Mouse (Mus musculus) kidney, adult 2 months (tissue): Measurements from ENCODE around the gene Nek2. TPM values are rescaled to one million over a fixed set of nuclear protein-coding genes. Genes with fewer than 3 reads are reported as not detected.
A peak's percentile ranks its signal among the peaks of the same experiment; 100 is the strongest.

ENCODE experiments used
- DNase-seq: peaks from one replicate; pipeline ENCODE4 v3.0.0; 2021
- H3K27ac ChIP-seq: fragments of 200-500 bp; 2 replicates; pipeline ENCODE4 v1.5.1; 2012; ENCODE audit warnings: low read depth, low read length, control low read depth, inconsistent platforms; ENCODE audit not compliant: insufficient read depth
- H3K27me3 ChIP-seq: fragments of 200-500 bp; replicated peaks from 2 replicates; pipeline ENCODE4 v1.6.1; 2012; ENCODE audit warnings: mild to moderate bottlenecking, moderate library complexity, low read length, inconsistent platforms; ENCODE audit not compliant: control insufficient read depth, insufficient read depth
- H3K36me3 ChIP-seq: fragments of 200-500 bp; 2 replicates; pipeline ENCODE4 v1.6.1; 2012; ENCODE audit warnings: mild to moderate bottlenecking, moderate library complexity, low read length, inconsistent platforms; ENCODE audit not compliant: control insufficient read depth, insufficient read depth
- H3K4me1 ChIP-seq: fragments of 200-500 bp; 2 replicates; pipeline ENCODE4 v1.6.1; 2011; ENCODE audit warnings: low read length; ENCODE audit not compliant: control insufficient read depth, insufficient read depth
- H3K4me3 ChIP-seq: fragments of 200-500 bp; 2 replicates; pipeline ENCODE4 v1.5.1; 2011; ENCODE audit warnings: mild to moderate bottlenecking, low read depth, low read length, control low read depth; ENCODE audit not compliant: insufficient read depth
- CTCF ChIP-seq: fragments of 200-500 bp; conservative IDR thresholded peaks from 2 replicates; pipeline ENCODE4 v1.5.1; 2011; ENCODE audit warnings: low read depth, mild to moderate bottlenecking, control low read depth, low read length, moderate library complexity, mixed read lengths; ENCODE audit not compliant: insufficient read depth, insufficient read length
- POLR2A ChIP-seq: fragments of 200-500 bp; IDR thresholded peaks from one replicate; pipeline ENCODE4 v1.6.1; 2011; ENCODE audit warnings: low read depth, low read length, control low read depth
- WGBS: fragments of 180-500 bp; shearing (Covaris S2); methylation state at CpG from one replicate; pipeline ENCODE4 v1.1.7; 2018; 5-methylcytosine and 5-hydroxymethylcytosine counted together
- polyA plus RNA-seq: library from polyadenylated mRNA; depleted of rRNA; stranded (reverse); fragments of >200 nt; gene quantifications from 2 replicates; pipeline ENCODE4 v1.2.3, GENCODE M21; 2012; rRNA removed

The Nek2 gene
- polyA plus RNA-seq, 1 experiment = 0.47 TPM

- TF ChIP-seq CTCF = no peak
- TF ChIP-seq POLR2A = no peak
- H3K4me1 ChIP-seq = no peaks in the 10 kb centered on the region
- H3K27ac ChIP-seq = no peak overlapping the region
- H3K4me3 ChIP-seq = no peak overlapping the region
- H3K36me3 ChIP-seq = no peaks in the 10 kb centered on the region
- 61% methylated on average over 4 of the region's 4 CpGs for WGBS
- no peak for DNase-seq
- no peaks in the 10 kb centered on the region for H3K27me3 ChIP-seq
Observed at GRCm38 (mm10) chr1:191878518-191878921, 57.3 kb downstream of the Nek2 start.

GRCm38 (mm10) chr1:191880247-191880646 lies 59.0 kb downstream of the Nek2 start:
- H3K36me3 ChIP-seq = no peaks in the 10 kb centered on the region
- DNase-seq = no peak
- H3K4me3 ChIP-seq = no peak overlapping the region
- no peak overlapping the region for H3K27ac ChIP-seq
- 71% methylated on average over 3 of the region's 3 CpGs for WGBS
- TF ChIP-seq CTCF = no peak
- no peak for TF ChIP-seq POLR2A
- H3K4me1 ChIP-seq = no peaks in the 10 kb centered on the region
- no peaks in the 10 kb centered on the region for H3K27me3 ChIP-seq

GRCm38 (mm10) chr1:191880921-191881609 lies 59.8 kb downstream of the Nek2 start:
- no peak for TF ChIP-seq POLR2A
- TF ChIP-seq CTCF = no peak
- H3K36me3 ChIP-seq = no peaks in the 10 kb centered on the region
- 51% methylated on average over 8 of the region's 8 CpGs for WGBS
- no peak overlapping the region for H3K27ac ChIP-seq
- DNase-seq = peak; percentile 63
- H3K4me3 ChIP-seq = no peak overlapping the region
- no peaks in the 10 kb centered on the region for H3K27me3 ChIP-seq
- no peaks in the 10 kb centered on the region for H3K4me1 ChIP-seq

GRCm38 (mm10) chr1:191881663-191882062 lies 60.4 kb downstream of the Nek2 start:
- H3K27ac ChIP-seq = no peak overlapping the region
- no peak for DNase-seq
- no peaks in the 10 kb centered on the region for H3K36me3 ChIP-seq
- 62% methylated on average over 2 of the region's 2 CpGs for WGBS
- H3K4me3 ChIP-seq = no peak overlapping the region
- no peaks in the 10 kb centered on the region for H3K27me3 ChIP-seq
- no peaks in the 10 kb centered on the region for H3K4me1 ChIP-seq
- no peak for TF ChIP-seq POLR2A
- TF ChIP-seq CTCF = no peak

Other genes with a start within 250 kb of the Nek2 start
- gene Dtl, start 245.9 kb upstream of the Nek2 start, polyA plus RNA-seq = 0.14 and 0.20 TPM in 2 replicates
- 12.2 and 12.7 TPM in 2 replicates for gene Ints7, start 245.8 kb upstream of the Nek2 start, polyA plus RNA-seq
- 17.6 and 20.8 TPM in 2 replicates for gene Lpgat1, start 103.6 kb upstream of the Nek2 start, polyA plus RNA-seq
- 18.1 and 19.9 TPM in 2 replicates for gene Slc30a1, start 85.3 kb downstream of the Nek2 start, polyA plus RNA-seq
- gene Rd3, start 155.9 kb downstream of the Nek2 start, polyA plus RNA-seq = 0.41 and 0.88 TPM in 2 replicates